Comparison of ENCODE assay signal across 8 mouse cellular contexts in genomic region chr2:45097969-45098368, GRCm38 (mm10). TPM values are rescaled to one million over a fixed set of nuclear protein-coding genes. Genes with fewer than 3 reads are reported as not detected.
DNase-seq lines count a peak whose midpoint lies in the region; ATAC-seq and TF ChIP-seq lines count a peak whose summit lies in the region.

No protein-coding gene starts in this region.

- no peak for TF ChIP-seq POLR2A in kidney, adult 2 months (IDR thresholded peaks at IDR 0.05; ENCODE audit: low read depth, low read length)

- no peak for ATAC-seq in embryonic facial prominence, embryonic 15.5 days (ENCODE audit: insufficient number of reproducible peaks, low FRiP score, low TSS enrichment, low read depth)
- no peak for ATAC-seq in midbrain, embryonic 16.5 days

- H3K9ac ChIP-seq in embryonic facial prominence, embryonic 15.5 days, result no peak overlapping the region
- H3K9ac ChIP-seq in midbrain, embryonic 16.5 days (ENCODE audit: low read depth, low read length), result no peak overlapping the region

- H3K4me2 ChIP-seq in embryonic facial prominence, embryonic 15.5 days (replicated peaks), result peak overlapping the region; percentile 22; the same call in 1 of the 2 replicates
- peak overlapping the region; percentile 17; the same call in 1 of the 2 replicates for H3K4me2 ChIP-seq in midbrain, embryonic 16.5 days (ENCODE audit: low read length)

- no peaks in the 10 kb centered on the region for H3K9me3 ChIP-seq in embryonic facial prominence, embryonic 15.5 days (replicated peaks)
- no peaks in the 10 kb centered on the region for H3K9me3 ChIP-seq in midbrain, embryonic 16.5 days (replicated peaks; ENCODE audit: control insufficient read depth, low read length, poor library complexity, severe bottlenecking)

- peak in 1 of 2 experiments; percentile 13 for DNase-seq in left cerebral cortex, adult 2 months (ENCODE audit: extremely low spot score in 1 of 2, low spot score in 2 of 2)
- no peak for DNase-seq in left cerebral cortex, postnatal 36 days (ENCODE audit: low spot score in 2 of 2)
- peak; percentile 70 for DNase-seq in kidney, adult 2 months
- no peak for DNase-seq in spleen, postnatal 14 days (ENCODE audit: low spot score in 2 of 2)
- DNase-seq in gastrocnemius, adult 18-20 months (ENCODE audit: low spot score), result no peak
- no peak for DNase-seq in cerebellum, adult 11 months

- peak overlapping the region; percentile 10; the same call in 1 of the 2 replicates for H3K4me3 ChIP-seq in left cerebral cortex, adult 2 months
- no peak overlapping the region for H3K4me3 ChIP-seq in embryonic facial prominence, embryonic 15.5 days (replicated peaks)
- no peak overlapping the region for H3K4me3 ChIP-seq in kidney, adult 2 months (ENCODE audit: insufficient read depth, low read depth, low read length)
- H3K4me3 ChIP-seq in midbrain, embryonic 16.5 days (ENCODE audit: low read depth, low read length), result no peak overlapping the region

- peaks cover 46% of the 10 kb centered on the region for H3K4me1 ChIP-seq in embryonic facial prominence, embryonic 15.5 days
- H3K4me1 ChIP-seq in kidney, adult 2 months (ENCODE audit: control insufficient read depth, insufficient read depth, low read length), result peaks cover 27% of the 10 kb centered on the region
- H3K4me1 ChIP-seq in midbrain, embryonic 16.5 days (ENCODE audit: control insufficient read depth, insufficient read depth, low read length), result peaks cover 40% of the 10 kb centered on the region

- H3K36me3 ChIP-seq in embryonic facial prominence, embryonic 15.5 days, result peaks cover 6% of the 10 kb centered on the region; the same call in 1 of the 2 replicates
- H3K36me3 ChIP-seq in kidney, adult 2 months (ENCODE audit: control insufficient read depth, insufficient read depth, low read length), result no peaks in the 10 kb centered on the region
- H3K36me3 ChIP-seq in midbrain, embryonic 16.5 days (ENCODE audit: control insufficient read depth, insufficient read depth, low read length), result no peaks in the 10 kb centered on the region

- H3K27ac ChIP-seq in left cerebral cortex, adult 2 months, result peak overlapping the region; percentile 83
- H3K27ac ChIP-seq in embryonic facial prominence, embryonic 15.5 days (replicated peaks), result 0 out of 2 replicates have a peak overlapping the region, but pooled peaks have one; percentile 17
- H3K27ac ChIP-seq in kidney, adult 2 months (ENCODE audit: insufficient read depth, low read depth, low read length), result peak overlapping the region; percentile 0; the same call in 1 of the 2 replicates
- H3K27ac ChIP-seq in midbrain, embryonic 16.5 days (ENCODE audit: low read length), result no peak overlapping the region

- no peaks in the 10 kb centered on the region for H3K27me3 ChIP-seq in embryonic facial prominence, embryonic 15.5 days
- H3K27me3 ChIP-seq in kidney, adult 2 months (replicated peaks; ENCODE audit: control insufficient read depth, insufficient read depth, low read length), result no peaks in the 10 kb centered on the region
- no peaks in the 10 kb centered on the region for H3K27me3 ChIP-seq in midbrain, embryonic 16.5 days (ENCODE audit: control insufficient read depth, insufficient read depth, low read depth, low read length)

- WGBS in embryonic facial prominence, embryonic 15.5 days, result 11% methylated on average over 5 of the region's 5 CpGs
- 14% methylated on average over 5 of the region's 5 CpGs for WGBS in kidney, adult 2 months
- 5% methylated on average over 5 of the region's 5 CpGs for WGBS in midbrain, embryonic 16.5 days

- intact Hi-C loops in left cerebral cortex, adult 2 months (cut with DNase I), result no loop called here
- intact Hi-C loops in left cerebral cortex, postnatal 36 days (cut with DNase I), result loop anchor here (5.0 kb wide), 1 partner anchor 61 kb away; no protein-coding TSS in a partner anchor

- TF ChIP-seq CTCF in left cerebral cortex, adult 2 months (IDR thresholded peaks at IDR 0.05), result no peak
- TF ChIP-seq CTCF in kidney, adult 2 months (conservative IDR thresholded peaks at IDR 0.05; ENCODE audit: insufficient read depth, insufficient read length, low read depth, low read length), result no peak

RNA-seq across cellular contexts. Expression of gene Zeb2, which starts 19.2 kb away (rescaled TPM):
- total RNA-seq in left cerebral cortex, adult 2 months (2021), result 100 to 1,000 TPM; 156 to 181 TPM
- 100 to 1,000 TPM; 166 to 196 TPM for total RNA-seq in left cerebral cortex, postnatal 36 days (2021)
- 69.8 and 71.2 TPM in 2 replicates for polyA plus RNA-seq in embryonic facial prominence, embryonic 15.5 days (2015; fragmentation: Nextera tagmentation; extraction: Ambion mirVana)
- 22.7 and 25.6 TPM in 2 replicates for polyA plus RNA-seq in kidney, adult 2 months (2012; rRNA removed)
- polyA plus RNA-seq in midbrain, embryonic 16.5 days (2015; fragmentation: Nextera tagmentation; extraction: Ambion mirVana), result 24.6 and 26.7 TPM in 2 replicates
- 10 to 100 TPM; 34.8 to 49.2 TPM for total RNA-seq in gastrocnemius, adult 18-20 months (2021)
